ENCODE assay signal across 14 mouse cellular contexts in genomic region chr11:33845931-33846330, GRCm38 (mm10).
"Had no signal": no experiment of that assay in that cellular context is flagged by ENCODE, and none has a peak within 500 bp of the region (broad histone marks: within the 10 kb centered on the region; RNA-seq: fewer than 3 reads in every experiment).

No protein-coding gene starts in this region.

- H3K9me3 ChIP-seq: limb, embryonic 13.5 days; liver, embryonic 15.5 days; midbrain, embryonic 12.5 days; neural tube, embryonic 13.5 days had no signal

- H3K27ac ChIP-seq: limb, embryonic 13.5 days; liver, embryonic 15.5 days; midbrain, embryonic 12.5 days; neural tube, embryonic 13.5 days had no signal

- H3K9ac ChIP-seq: limb, embryonic 13.5 days; liver, embryonic 15.5 days; midbrain, embryonic 12.5 days; neural tube, embryonic 13.5 days had no signal

- H3K36me3 ChIP-seq: limb, embryonic 13.5 days; liver, embryonic 15.5 days; midbrain, embryonic 12.5 days; neural tube, embryonic 13.5 days had no signal

- H3K4me2 ChIP-seq: limb, embryonic 13.5 days; liver, embryonic 15.5 days; midbrain, embryonic 12.5 days; neural tube, embryonic 13.5 days had no signal

- H3K4me3 ChIP-seq: limb, embryonic 13.5 days; liver, embryonic 15.5 days; midbrain, embryonic 12.5 days; neural tube, embryonic 13.5 days had no signal

- DNase-seq: kidney, postnatal 14 days; left cerebral cortex, postnatal 4 days; lung, postnatal 4 days; retina, postnatal 1 day; right cerebral cortex, postnatal 4 days; spleen, adult 18-20 months; thymus, adult 18-20 months; thymus, postnatal 14 days had no signal

- ATAC-seq: intestine, embryonic 16.5 days; midbrain, embryonic 16.5 days had no signal

- H3K4me1 ChIP-seq: liver, embryonic 15.5 days had no signal
